Comparison of ENCODE assay signal across 8 mouse cellular contexts in genomic region chr19:45074580-45075322, GRCm38 (mm10). TPM values are rescaled to one million over a fixed set of nuclear protein-coding genes. Genes with fewer than 3 reads are reported as not detected.
DNase-seq lines count a peak whose midpoint lies in the region; TF ChIP-seq lines count a peak whose summit lies in the region.

Gene Kazald1 (plus strand): TSS chr19:45075241.

- DNase-seq in adipocyte (ENCODE audit: low spot score), result peak; percentile 97
- peak; percentile 91 for DNase-seq in gastrocnemius, adult 8-10 months (ENCODE audit: low spot score in 2 of 2)
- peak; percentile 96 for DNase-seq in induced T-regulatory cell, adult 2 months (ENCODE audit: low read depth)
- peak; percentile 85 to 94 for DNase-seq in left cerebral cortex, adult 9 months (ENCODE audit: low spot score in 2 of 2)
- DNase-seq in right cerebral cortex, adult 2 months (ENCODE audit: low spot score in 2 of 2), result peak; percentile 95 to 97
- DNase-seq in urinary bladder, postnatal 10 days (ENCODE audit: low spot score), result peak; percentile 82

- H3K9me3 ChIP-seq in megakaryocyte, embryonic 14.5 days, result no peaks in the 10 kb centered on the region

- peak within 1 kb of the TSS; percentile 91 for H3K27ac ChIP-seq in cortical plate, adult 2 months (ENCODE audit: insufficient read depth, low read length)

- peak; percentile 93 for TF ChIP-seq POLR2A in cortical plate, adult 2 months (IDR thresholded peaks at IDR 0.05; ENCODE audit: extremely low read depth, insufficient read depth, low read length)

- H3K4me3 ChIP-seq in cortical plate, adult 2 months (ENCODE audit: insufficient read depth, low read length), result peak within 1 kb of the TSS; percentile 71
- peak within 1 kb of the TSS; percentile 97 for H3K4me3 ChIP-seq in megakaryocyte, embryonic 14.5 days (replicated peaks)

- H3K4me1 ChIP-seq in cortical plate, adult 2 months (ENCODE audit: control insufficient read depth, insufficient read depth, low read length), result no peaks in the 10 kb centered on the region
- H3K4me1 ChIP-seq in megakaryocyte, embryonic 14.5 days, result peaks cover 84% of the 10 kb centered on the region

- H3K36me3 ChIP-seq in megakaryocyte, embryonic 14.5 days (replicated peaks; ENCODE audit: low read length), result no peaks in the 10 kb centered on the region

- TF ChIP-seq CTCF in cortical plate, adult 2 months (IDR thresholded peaks at IDR 0.05; ENCODE audit: extremely low read depth, insufficient read depth, low read length), result no peak

- peaks cover 28% of the 10 kb centered on the region for H3K27me3 ChIP-seq in megakaryocyte, embryonic 14.5 days (replicated peaks)

RNA-seq across cellular contexts. Expression of gene Kazald1, which starts in this region (rescaled TPM):
- polyA plus RNA-seq in cortical plate, adult 2 months (2012; rRNA removed), result 6.8 and 9.1 TPM in 2 replicates
- 1 to 10 TPM; 5.3 to 9.2 (median 7.1) TPM for total RNA-seq in gastrocnemius, adult 8-10 months (2022)
- 0.54 TPM in 1 of 2 replicates, not detected in the other for polyA plus RNA-seq in megakaryocyte, embryonic 14.5 days (2012; ENCODE audit: insufficient read depth, low replicate concordance)

Comparison
In these comparisons a context has a peak if more than half of its experiments do, and no peak if none do; other contexts are left out.
1. Peak in every context shown above with its lines: DNase-seq, H3K4me3 ChIP-seq and H3K27ac ChIP-seq.